Mouse (Mus musculus) brain, adult 2 months (tissue): ENCODE measurements at regions not wholly inside any gene's neighbourhood (a gene's known extent, or its start where the extent isn't known, plus 50 kb on each side); places are given as distances from the start of the nearest gene placed in this dataset.

Source experiments
- DNase-seq: peaks from one replicate; pipeline ENCODE4 v3.0.0; 2011; ENCODE audit warnings: low read depth, low spot score

DNA sequence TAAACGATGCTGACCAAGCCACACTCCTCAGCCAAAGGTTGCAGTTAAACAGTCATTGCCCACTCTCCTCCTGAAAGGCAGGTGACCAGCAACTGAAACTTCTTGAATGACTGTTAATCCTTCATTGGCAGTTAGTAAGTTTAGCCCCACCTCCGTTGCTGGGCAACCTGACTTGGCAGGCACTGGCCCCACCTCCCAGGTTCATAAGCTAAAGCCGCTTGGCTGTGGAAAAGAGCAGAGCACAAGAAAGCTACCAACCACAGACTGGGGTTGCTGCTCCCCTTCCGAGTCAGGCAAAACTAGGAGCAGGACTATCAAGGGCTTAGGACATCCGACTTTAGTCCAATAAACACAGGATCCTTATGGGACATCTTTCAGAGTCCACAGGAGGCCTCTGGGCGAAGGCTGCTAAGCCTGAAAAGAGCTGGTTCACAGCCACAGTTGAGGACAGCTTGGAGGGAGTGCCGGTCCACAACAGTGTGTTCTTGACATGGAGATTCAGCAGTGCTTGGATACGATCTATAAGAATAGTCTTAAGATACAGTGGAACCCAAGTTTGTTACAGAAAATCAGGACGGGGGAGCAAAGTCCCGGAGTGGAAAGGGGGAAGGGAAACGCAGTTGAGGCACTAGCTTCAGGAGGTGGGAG lies 67.7 kb upstream of the Kcnma1 start:
- DNase-seq, result peak; percentile 75

DNA sequence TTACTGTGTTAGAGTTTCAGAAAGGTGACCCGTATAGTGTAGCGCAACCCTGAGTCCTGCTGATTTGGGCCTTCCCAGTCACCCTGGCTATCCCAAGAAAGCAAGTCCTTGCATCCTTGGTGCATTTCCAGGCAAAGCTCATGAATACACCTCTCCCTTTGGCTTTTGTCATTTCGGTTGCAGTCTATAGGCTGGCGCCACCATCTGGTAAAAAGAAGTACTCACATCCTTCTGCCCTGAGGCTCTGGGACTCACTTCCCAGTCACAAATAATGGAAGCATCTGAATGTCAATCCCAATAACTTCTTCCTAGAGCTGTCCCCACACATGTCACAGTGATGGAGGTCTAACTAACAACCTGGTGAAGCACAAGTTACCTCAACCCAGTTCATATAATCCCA lies 54.4 kb upstream of the Kcnma1 start:
- peak; percentile 58 for DNase-seq

DNA sequence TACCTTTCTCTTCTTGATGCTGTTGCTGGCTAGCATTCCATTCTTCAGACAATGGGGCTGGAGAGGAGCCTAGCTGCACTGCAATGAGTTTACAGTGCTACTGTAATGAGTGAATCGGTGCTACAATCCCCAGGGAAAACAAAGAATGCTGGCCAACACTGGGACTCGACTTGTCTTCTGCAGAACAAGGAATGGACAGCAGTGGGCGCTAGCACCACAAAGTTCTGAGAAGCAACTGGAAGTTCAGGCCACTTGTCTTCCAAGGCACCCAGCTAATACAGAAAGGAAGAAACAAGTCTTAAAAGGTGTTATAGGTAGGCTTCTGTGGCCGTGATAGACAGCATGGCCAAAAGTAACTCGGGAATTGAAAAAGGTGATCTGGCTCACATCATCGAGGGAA lies 53.4 kb upstream of the Kcnma1 start:
- DNase-seq, result peak; percentile 79

DNA sequence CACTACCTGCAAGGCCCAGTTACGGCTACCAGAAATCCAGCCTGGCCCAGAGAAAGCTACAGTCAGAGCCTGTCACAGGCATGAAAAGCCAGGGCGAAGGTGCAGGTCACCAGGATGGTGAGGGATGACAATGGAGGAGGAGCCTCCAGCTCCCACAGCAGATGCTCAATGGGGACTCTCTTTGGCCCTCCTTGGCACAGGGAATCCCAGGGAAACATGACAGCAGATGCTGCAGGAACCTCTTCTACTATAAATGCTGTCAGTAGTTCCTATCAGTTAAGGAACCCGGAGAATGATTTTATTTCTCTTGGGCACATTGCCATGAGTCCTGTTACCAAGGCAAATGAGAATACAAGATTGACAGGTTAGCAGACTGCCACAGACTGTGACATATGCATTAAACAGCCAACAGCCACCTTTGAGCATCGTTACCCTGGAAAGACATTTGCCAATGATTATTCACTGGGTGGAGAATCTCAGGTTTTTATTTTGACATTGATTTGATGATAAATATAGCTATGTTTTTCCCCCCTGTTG lies 51.0 kb upstream of the Kcnma1 start:
- DNase-seq, result peak; percentile 26
